Mouse (Mus musculus) olfactory bulb, adult 2 months (tissue): Measurements from ENCODE around the gene Ptpn1.

ENCODE experiments used
- CTCF ChIP-seq: fragments of 200-500 bp; IDR thresholded peaks from 2 replicates; pipeline ENCODE4 v1.5.1; 2012; ENCODE audit warnings: low read depth, mild to moderate bottlenecking, low read length, moderate library complexity; ENCODE audit not compliant: insufficient read depth
- POLR2A ChIP-seq: fragments of 200-500 bp; IDR thresholded peaks from 2 replicates; pipeline ENCODE4 v1.6.1; 2012; ENCODE audit warnings: mild to moderate bottlenecking, low read depth, low read length, moderate library complexity; ENCODE audit not compliant: insufficient read depth

DNA sequence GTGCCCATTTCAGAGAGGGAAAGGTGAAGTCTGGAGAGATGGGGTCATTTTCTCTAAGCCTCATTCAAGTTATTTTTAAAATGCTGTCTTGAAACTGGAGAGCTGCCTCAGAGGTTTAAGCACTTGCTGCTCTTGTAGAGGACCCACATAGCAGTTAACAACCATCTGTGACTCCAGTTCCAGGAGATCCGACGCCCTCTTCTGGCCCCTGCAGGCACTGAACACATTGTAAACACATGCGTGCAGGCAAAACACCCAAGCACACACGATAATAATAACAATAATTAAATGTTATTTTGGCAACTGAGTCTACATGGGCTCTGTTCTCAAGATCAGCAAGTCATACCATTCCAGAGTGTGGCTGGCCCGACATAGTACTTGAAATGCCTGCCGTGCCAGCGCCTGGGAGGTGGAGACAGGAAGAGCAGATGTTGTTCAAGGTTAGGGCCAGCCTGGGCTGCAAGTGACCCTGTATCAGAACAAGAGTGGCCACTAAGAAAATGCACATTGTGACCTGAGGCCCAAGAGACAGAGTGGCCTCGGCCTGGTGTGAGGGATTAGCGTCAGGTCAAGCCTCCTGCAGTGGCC is 29.6 kb upstream of the Ptpn1 start:
- no peak for TF ChIP-seq POLR2A
- no peak for TF ChIP-seq CTCF
